Mouse (Mus musculus) E14TG2a.4 (cell line): ENCODE measurements around the gene Gm867.

Source experiments
- CTCF ChIP-seq: conservative IDR thresholded peaks from 2 replicates; pipeline ENCODE4 v1.5.1; 2014; ENCODE audit warnings: low read length
- NANOG ChIP-seq: IDR thresholded peaks from 2 replicates; pipeline ENCODE4 v1.6.1; 2014; ENCODE audit warnings: borderline replicate concordance, low read length, mixed read lengths
- POU5F1 ChIP-seq: IDR thresholded peaks from 2 replicates; pipeline ENCODE4 v1.6.1; 2014; ENCODE audit warnings: low read length, borderline replicate concordance

- TF ChIP-seq CTCF: no peak
- no peak for TF ChIP-seq NANOG
- no peak for TF ChIP-seq POU5F1
These were observed 41.6 kb downstream of the Gm867 start for GRCm38 (mm10) chr10:75898846-75899245.
